Mouse (Mus musculus): ENCODE results near the gene Col5a3.

DNA sequence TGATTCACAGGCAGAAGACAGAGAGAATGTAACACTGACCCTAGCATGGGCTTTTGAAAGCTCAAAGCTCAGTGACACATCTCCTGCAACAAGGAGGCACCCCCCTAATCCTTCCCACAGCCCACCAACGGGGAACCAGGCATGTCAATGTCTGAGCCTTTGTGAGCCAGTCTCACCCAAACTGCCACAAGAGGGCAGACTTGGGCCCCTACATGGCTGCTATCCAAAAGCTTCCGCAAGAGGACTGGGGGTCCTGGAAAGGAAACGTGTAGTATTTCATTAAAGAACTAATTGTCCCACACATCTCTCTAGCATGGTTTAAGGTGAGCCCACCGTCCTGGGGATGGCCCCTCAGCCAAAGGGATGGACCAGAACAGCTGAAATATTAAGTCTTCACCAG lies 47.0 kb upstream of the Col5a3 start:
- TF ChIP-seq CTCF (IDR thresholded peaks at IDR 0.05; ENCODE audit: low read depth, low read length) (peak; percentile 75), POLR2A (IDR thresholded peaks at IDR 0.05; ENCODE audit: extremely low read depth, insufficient read depth, low read length) (no peak)
